Mouse (Mus musculus): ENCODE data around the gene Tab2.

Gene Tab2

GRCm38 (mm10) chr10:7956228-7957001 is at the start of gene Tab2:
Gene Tab2, minus strand, starts transcription at chr10:7956230.
- peak; percentile 87 to 92 for DNase-seq (ENCODE audit: low spot score in 2 of 2)

- DNase-seq (ENCODE audit: low spot score in 2 of 2): peak; percentile 2 to 13
Observed at GRCm38 (mm10) chr10:7992258-7992919, 36.4 kb upstream of the Tab2 start.

- no peak for DNase-seq (ENCODE audit: low spot score in 2 of 2)
Observed at GRCm38 (mm10) chr10:7991596-7991995, 35.6 kb upstream of the Tab2 start.

GRCm38 (mm10) chr10:7987521-7987920 is 31.5 kb upstream of the Tab2 start:
- DNase-seq (ENCODE audit: low spot score in 2 of 2): no peak

- no peak for DNase-seq (ENCODE audit: low spot score in 2 of 2)
Observed at GRCm38 (mm10) chr10:7976462-7976861, 20.4 kb upstream of the Tab2 start.

- DNase-seq (ENCODE audit: low spot score in 2 of 2): no peak
Observed at GRCm38 (mm10) chr10:7968747-7969280, 12.8 kb upstream of the Tab2 start.

GRCm38 (mm10) chr10:7967096-7967495 is 11.1 kb upstream of the Tab2 start:
- DNase-seq (ENCODE audit: low spot score in 2 of 2): no peak

- peak; percentile 38 to 53 for DNase-seq (ENCODE audit: low spot score in 2 of 2)
Observed at GRCm38 (mm10) chr10:7959073-7959472, 3.0 kb upstream of the Tab2 start.

- DNase-seq (ENCODE audit: low spot score in 2 of 2): peak; percentile 13 to 46
Observed at GRCm38 (mm10) chr10:7955634-7956121, 352 bp downstream of the Tab2 start.

- DNase-seq (ENCODE audit: low spot score in 2 of 2): peak; percentile 35 to 43
Observed at GRCm38 (mm10) chr10:7954989-7955633, 919 bp downstream of the Tab2 start.

GRCm38 (mm10) chr10:7954627-7954988 is 1.4 kb downstream of the Tab2 start:
- peak in 1 of 2 experiments; percentile 11 for DNase-seq (ENCODE audit: low spot score in 2 of 2)

GRCm38 (mm10) chr10:7943006-7943405 is 13.0 kb downstream of the Tab2 start:
- DNase-seq (ENCODE audit: low spot score in 2 of 2): no peak

GRCm38 (mm10) chr10:7936556-7937192 is 19.4 kb downstream of the Tab2 start:
- DNase-seq (ENCODE audit: low spot score in 2 of 2): no peak

GRCm38 (mm10) chr10:7932958-7933357 is 23.1 kb downstream of the Tab2 start:
- DNase-seq (ENCODE audit: low spot score in 2 of 2): no peak

GRCm38 (mm10) chr10:7928996-7929395 is 27.0 kb downstream of the Tab2 start:
- DNase-seq (ENCODE audit: low spot score in 2 of 2): no peak

GRCm38 (mm10) chr10:7925481-7925880 is 30.5 kb downstream of the Tab2 start:
- no peak for DNase-seq (ENCODE audit: low spot score in 2 of 2)

- DNase-seq (ENCODE audit: low spot score in 2 of 2): no peak
Observed at GRCm38 (mm10) chr10:7923433-7923832, 32.6 kb downstream of the Tab2 start.

GRCm38 (mm10) chr10:7911268-7911667 is 44.8 kb downstream of the Tab2 start:
- no peak for DNase-seq (ENCODE audit: low spot score in 2 of 2)

GRCm38 (mm10) chr10:7907151-7907550 is 48.9 kb downstream of the Tab2 start:
- DNase-seq (ENCODE audit: low spot score in 2 of 2): no peak

GRCm38 (mm10) chr10:7904157-7904556 is 51.9 kb downstream of the Tab2 start:
- no peak for DNase-seq (ENCODE audit: low spot score in 2 of 2)

- peak; percentile 39 to 71 for DNase-seq (ENCODE audit: low spot score in 2 of 2)
Observed at GRCm38 (mm10) chr10:7900719-7901627, 55.1 kb downstream of the Tab2 start.
